Mouse (Mus musculus): ENCODE data around the gene Akr1d1. TPM values are rescaled to one million over a fixed set of nuclear protein-coding genes. Genes with fewer than 3 reads are reported as not detected.
A peak's percentile ranks its signal among the peaks of the same experiment; 100 is the strongest.

The Akr1d1 gene
- polyA plus RNA-seq (2015; fragmentation: Nextera tagmentation; extraction: Ambion mirVana), result 1.4 and 1.5 TPM in 2 replicates

DNA sequence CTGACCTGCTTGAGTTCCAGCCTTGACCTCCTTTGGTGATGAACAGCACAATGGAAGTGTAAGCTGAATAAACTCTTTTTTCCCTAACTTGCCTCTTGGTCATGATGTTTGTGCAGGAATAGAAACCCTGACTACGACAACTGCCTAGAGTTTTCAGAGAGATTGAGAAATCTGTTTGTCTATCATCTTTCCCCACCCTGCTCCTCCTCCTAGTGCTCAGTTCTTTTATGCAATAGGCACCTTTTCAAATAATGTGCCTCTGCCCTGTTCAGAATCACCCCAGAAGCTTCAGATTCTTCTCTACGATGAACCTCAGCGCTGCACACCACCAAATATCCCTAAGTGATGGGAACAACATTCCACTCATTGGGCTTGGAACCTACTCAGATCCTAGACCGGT, at the start of gene Akr1d1:
Akr1d1 (plus strand) TSS at position 234 of the 400 bp plus-strand sequence.
- ATAC-seq (ENCODE audit: low FRiP score, low TSS enrichment) (no peak), DNase-seq (ENCODE audit: low spot score) (no peak)
- H3K4me1 ChIP-seq (replicated peaks; ENCODE audit: control insufficient read depth, insufficient read depth), result no peaks in the 10 kb centered on the region
- no peak within 1 kb of the TSS for H3K27ac ChIP-seq (replicated peaks)
- TF ChIP-seq EP300 (optimal IDR thresholded peaks at IDR 0.05) (no peak), CTCF (IDR thresholded peaks at IDR 0.05; ENCODE audit: low read depth) (no peak)
- H3K4me3 ChIP-seq (ENCODE audit: low read depth, low read length), result no peak within 1 kb of the TSS
- H3K27me3 ChIP-seq (ENCODE audit: control insufficient read depth, insufficient read depth, low read length), result no peaks in the 10 kb centered on the region
- no peaks in the 10 kb centered on the region for H3K9me3 ChIP-seq (ENCODE audit: control insufficient read depth, low read length)
- H3K36me3 ChIP-seq (ENCODE audit: control insufficient read depth, insufficient read depth, low read length), result no peaks in the 10 kb centered on the region
- H3K4me2 ChIP-seq (replicated peaks; ENCODE audit: low read depth), result no peak within 1 kb of the TSS
- 88% methylated on average over 4 of the region's 4 CpGs for WGBS
- H3K9ac ChIP-seq (ENCODE audit: low read length), result no peak within 1 kb of the TSS

DNA sequence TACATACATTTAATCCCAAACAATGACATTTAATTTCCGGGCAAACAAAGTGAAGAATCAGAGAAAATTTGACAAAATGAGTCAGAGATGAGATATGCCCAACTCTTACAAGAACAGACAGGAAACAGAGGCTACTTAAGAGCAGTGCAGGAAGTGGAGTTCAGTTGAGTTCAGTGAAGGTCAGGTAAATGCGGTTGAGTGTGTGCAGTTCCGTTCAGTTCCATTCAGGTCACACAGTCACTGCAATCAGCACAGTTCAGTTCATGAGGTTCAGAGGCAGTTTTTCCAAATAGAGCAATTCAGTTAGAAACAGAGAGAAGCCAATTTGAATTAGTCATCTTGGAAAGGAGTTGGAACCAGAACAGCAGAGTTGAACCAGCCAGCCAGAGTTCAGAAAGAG, 48.8 kb upstream of the Akr1d1 start:
- Histone ChIP-seq H3K4me3 (ENCODE audit: low read depth, low read length) (no peak overlapping the region), H3K27me3 (ENCODE audit: control insufficient read depth, insufficient read depth, low read length) (no peaks in the 10 kb centered on the region), H3K4me2 (replicated peaks; ENCODE audit: low read depth) (no peak overlapping the region), H3K4me1 (replicated peaks; ENCODE audit: control insufficient read depth, insufficient read depth) (no peaks in the 10 kb centered on the region), H3K27ac (replicated peaks) (no peak overlapping the region), H3K9me3 (ENCODE audit: control insufficient read depth, low read length) (no peaks in the 10 kb centered on the region), H3K36me3 (ENCODE audit: control insufficient read depth, insufficient read depth, low read length) (no peaks in the 10 kb centered on the region), H3K9ac (ENCODE audit: low read length) (no peak overlapping the region)
- DNase-seq (ENCODE audit: low spot score) (no peak), ATAC-seq (ENCODE audit: low FRiP score, low TSS enrichment) (no peak)
- 82% methylated on average over 3 of the region's 3 CpGs for WGBS
- TF ChIP-seq EP300 (optimal IDR thresholded peaks at IDR 0.05) (no peak), CTCF (IDR thresholded peaks at IDR 0.05; ENCODE audit: low read depth) (no peak)

- 39% methylated on average over 5 of the region's 5 CpGs for WGBS
These were observed 46.7 kb upstream of the Akr1d1 start for GRCm38 (mm10) chr6:37483262-37483661.

GRCm38 (mm10) chr6:37484588-37485070, 45.3 kb upstream of the Akr1d1 start:
- DNase-seq (ENCODE audit: low spot score) (no peak), ATAC-seq (ENCODE audit: low FRiP score, low TSS enrichment) (no peak)
- Histone ChIP-seq H3K4me3 (ENCODE audit: low read depth, low read length) (no peak overlapping the region), H3K27ac (replicated peaks) (no peak overlapping the region), H3K27me3 (ENCODE audit: control insufficient read depth, insufficient read depth, low read length) (no peaks in the 10 kb centered on the region), H3K9ac (ENCODE audit: low read length) (no peak overlapping the region), H3K36me3 (ENCODE audit: control insufficient read depth, insufficient read depth, low read length) (no peaks in the 10 kb centered on the region), H3K4me1 (replicated peaks; ENCODE audit: control insufficient read depth, insufficient read depth) (no peaks in the 10 kb centered on the region), H3K9me3 (ENCODE audit: control insufficient read depth, low read length) (no peaks in the 10 kb centered on the region), H3K4me2 (replicated peaks; ENCODE audit: low read depth) (no peak overlapping the region)
- TF ChIP-seq CTCF (IDR thresholded peaks at IDR 0.05; ENCODE audit: low read depth), result no peak
- TF ChIP-seq EP300 (optimal IDR thresholded peaks at IDR 0.05), result no peak
- WGBS, result 58% methylated on average over 1 of the region's 1 CpGs

More at GRCm38 (mm10) chr6:37483262-37483661, 46.7 kb upstream of the Akr1d1 start:
- H3K9me3 ChIP-seq (ENCODE audit: control insufficient read depth, low read length), result no peaks in the 10 kb centered on the region
- no peaks in the 10 kb centered on the region for H3K36me3 ChIP-seq (ENCODE audit: control insufficient read depth, insufficient read depth, low read length)
- H3K4me3 ChIP-seq (ENCODE audit: low read depth, low read length), result no peak overlapping the region
- ATAC-seq (ENCODE audit: low FRiP score, low TSS enrichment), result no peak
- DNase-seq (ENCODE audit: low spot score), result no peak
- no peak overlapping the region for H3K9ac ChIP-seq (ENCODE audit: low read length)
- no peak overlapping the region for H3K4me2 ChIP-seq (replicated peaks; ENCODE audit: low read depth)
- no peak overlapping the region for H3K27ac ChIP-seq (replicated peaks)
- no peak for TF ChIP-seq EP300 (optimal IDR thresholded peaks at IDR 0.05)
- TF ChIP-seq CTCF (IDR thresholded peaks at IDR 0.05; ENCODE audit: low read depth), result no peak
- no peaks in the 10 kb centered on the region for H3K27me3 ChIP-seq (ENCODE audit: control insufficient read depth, insufficient read depth, low read length)
- H3K4me1 ChIP-seq (replicated peaks; ENCODE audit: control insufficient read depth, insufficient read depth), result no peaks in the 10 kb centered on the region

DNA sequence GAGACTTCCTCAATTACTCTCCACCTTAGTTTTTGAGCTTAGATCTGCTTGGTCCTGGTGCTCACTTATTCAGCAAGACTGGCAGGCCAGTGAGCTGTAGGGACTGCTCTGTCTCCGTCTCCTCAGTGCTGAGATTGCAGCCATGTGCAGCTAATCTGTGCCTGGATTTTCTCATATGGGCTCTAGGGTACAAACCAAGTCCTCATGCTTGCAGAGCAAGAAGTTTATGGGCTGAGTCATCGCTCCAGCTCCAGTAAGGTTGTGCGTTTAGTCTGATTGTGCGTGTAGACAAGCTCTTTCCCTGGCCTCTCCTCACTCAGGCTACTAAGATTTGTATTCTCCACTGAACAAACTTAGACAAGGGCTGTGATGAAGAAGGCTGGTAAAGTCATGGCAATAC, 43.5 kb upstream of the Akr1d1 start:
- DNase-seq (ENCODE audit: low spot score), result peak; percentile 39
- Histone ChIP-seq H3K27ac (replicated peaks) (peak overlapping the region; percentile 53; the same call in 1 of the 2 replicates), H3K4me1 (replicated peaks; ENCODE audit: control insufficient read depth, insufficient read depth) (no peaks in the 10 kb centered on the region), H3K9me3 (ENCODE audit: control insufficient read depth, low read length) (no peaks in the 10 kb centered on the region), H3K36me3 (ENCODE audit: control insufficient read depth, insufficient read depth, low read length) (no peaks in the 10 kb centered on the region), H3K27me3 (ENCODE audit: control insufficient read depth, insufficient read depth, low read length) (no peaks in the 10 kb centered on the region), H3K4me3 (ENCODE audit: low read depth, low read length) (no peak overlapping the region), H3K9ac (ENCODE audit: low read length) (no peak overlapping the region), H3K4me2 (replicated peaks; ENCODE audit: low read depth) (no peak overlapping the region)
- TF ChIP-seq CTCF (IDR thresholded peaks at IDR 0.05; ENCODE audit: low read depth) (no peak), EP300 (optimal IDR thresholded peaks at IDR 0.05) (no peak)
- peak; percentile 74; the same call in 1 of the 2 replicates for ATAC-seq (ENCODE audit: low FRiP score, low TSS enrichment)
- WGBS, result 49% methylated on average over 4 of the region's 4 CpGs

GRCm38 (mm10) chr6:37492241-37492640, 37.7 kb upstream of the Akr1d1 start:
- Histone ChIP-seq H3K4me3 (ENCODE audit: low read depth, low read length) (no peak overlapping the region), H3K27ac (replicated peaks) (no peak overlapping the region), H3K4me2 (replicated peaks; ENCODE audit: low read depth) (no peak overlapping the region), H3K27me3 (ENCODE audit: control insufficient read depth, insufficient read depth, low read length) (no peaks in the 10 kb centered on the region), H3K36me3 (ENCODE audit: control insufficient read depth, insufficient read depth, low read length) (no peaks in the 10 kb centered on the region), H3K4me1 (replicated peaks; ENCODE audit: control insufficient read depth, insufficient read depth) (no peaks in the 10 kb centered on the region), H3K9me3 (ENCODE audit: control insufficient read depth, low read length) (no peaks in the 10 kb centered on the region), H3K9ac (ENCODE audit: low read length) (no peak overlapping the region)
- no peak for TF ChIP-seq EP300 (optimal IDR thresholded peaks at IDR 0.05)
- TF ChIP-seq CTCF (IDR thresholded peaks at IDR 0.05; ENCODE audit: low read depth), result no peak
- DNase-seq (ENCODE audit: low spot score), result no peak
- ATAC-seq (ENCODE audit: low FRiP score, low TSS enrichment), result no peak
- WGBS, result 79% methylated on average over 3 of the region's 3 CpGs
